Mouse (Mus musculus) adrenal gland (tissue): ENCODE data around the gene Mbnl1.

ENCODE experiments used
- intact Hi-C: fragments of 180-260 bp; cut with DNase I; formaldehyde crosslinking; loops from one replicate; pipeline ENCODE4 v1.15.1; 2025

Mbnl1 gene

DNA sequence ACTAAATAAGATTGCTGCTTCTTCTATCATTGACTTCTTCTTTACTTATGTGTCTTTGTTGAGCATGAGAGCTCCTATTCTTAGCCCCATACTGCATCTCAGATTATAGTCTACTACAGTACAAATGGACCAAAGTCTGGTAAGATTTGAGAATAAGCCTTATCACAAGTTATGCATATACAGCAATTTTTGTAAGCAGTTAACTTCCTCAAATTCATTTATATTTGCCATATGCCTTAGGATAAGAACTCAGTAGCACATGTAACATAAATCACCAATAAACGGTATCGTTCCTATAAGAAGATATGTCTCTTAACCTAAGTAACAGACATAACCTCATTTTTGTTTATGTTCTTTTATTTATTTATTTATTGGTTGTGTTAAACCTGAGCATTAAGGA, 188.1 kb downstream of the Mbnl1 start:
- intact Hi-C loops, result no loop called here
